Mouse (Mus musculus) lung, adult 2 months (tissue): ENCODE data around the gene Osm.

Experiments used
- CTCF ChIP-seq: fragments of 200-500 bp; IDR thresholded peaks from 2 replicates; pipeline ENCODE4 v1.5.1; 2011; ENCODE audit warnings: mild to moderate bottlenecking, low read length, control low read depth; ENCODE audit not compliant: insufficient read depth
- POLR2A ChIP-seq: fragments of 200-500 bp; IDR thresholded peaks from 2 replicates; pipeline ENCODE4 v1.6.1; 2011; ENCODE audit warnings: low read depth, mild to moderate bottlenecking, control low read depth, low read length, borderline replicate concordance; ENCODE audit errors: extremely low read depth

GRCm38 (mm10) chr11:4250290-4250689 lies 14.1 kb downstream of the Osm start:
- TF ChIP-seq POLR2A: no peak
- no peak for TF ChIP-seq CTCF
